ENCODE assay signal across 1 mouse cellular context in the genomic region with DNA sequence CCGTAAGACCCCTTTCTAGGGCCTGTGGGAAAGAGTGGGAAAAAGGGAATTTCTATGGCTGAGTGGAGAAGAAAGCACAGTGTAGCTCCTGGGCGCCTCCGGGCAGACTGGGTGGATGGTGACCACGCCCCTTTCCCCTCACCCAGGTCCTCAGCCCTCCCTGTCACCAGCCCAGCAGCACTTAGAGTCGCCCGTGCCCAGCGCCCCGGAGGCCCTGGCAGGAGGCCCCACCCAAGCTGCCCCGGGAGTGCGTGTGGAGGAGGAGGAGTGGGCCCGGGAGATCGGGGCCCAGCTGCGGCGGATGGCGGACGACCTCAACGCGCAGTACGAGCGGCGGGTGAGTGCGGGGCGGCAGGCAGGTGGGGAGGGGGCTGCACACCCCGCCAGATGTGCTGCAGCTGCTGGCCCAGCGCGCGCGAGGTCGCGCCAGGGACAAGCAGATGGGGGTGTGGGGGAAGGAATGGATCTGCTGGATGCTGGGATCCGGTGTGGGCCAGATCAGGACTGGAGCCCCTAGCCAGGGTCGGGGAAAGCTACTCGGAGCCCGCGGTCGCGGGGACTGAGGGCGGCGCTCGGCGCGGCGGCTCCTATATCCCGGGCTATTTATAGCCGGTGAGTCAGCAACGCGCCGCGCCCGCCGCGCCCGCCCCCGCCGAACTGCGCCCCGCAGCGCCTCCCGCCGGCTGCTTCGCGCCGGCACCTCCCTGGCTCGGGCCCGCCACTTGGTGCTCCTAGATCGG.
A peak's percentile ranks its signal among the peaks of the same experiment; 100 is the strongest.
TF ChIP-seq lines count a peak whose summit lies in the region.

No protein-coding gene starts in this region.

TF ChIP-seq in myocyte, 11 proteins besides CTCF, POLR2A, EP300 and RAD21 (continued from another document):
- TF ChIP-seq CEBPB (IDR thresholded peaks at IDR 0.05; ENCODE audit: insufficient read depth, poor library complexity, severe bottlenecking) (no peak), REST (IDR thresholded peaks at IDR 0.05; ENCODE audit: insufficient read depth, insufficient read length) (no peak), POLR2AphosphoS2 (IDR thresholded peaks at IDR 0.05; ENCODE audit: insufficient read length, low read depth) (peak; percentile 91), TCF3 (IDR thresholded peaks at IDR 0.05; ENCODE audit: insufficient read length, low read depth) (no peak), USF1 (IDR thresholded peaks at IDR 0.05; ENCODE audit: low read depth) (no peak), TCF12 (IDR thresholded peaks at IDR 0.05; ENCODE audit: insufficient read depth, poor library complexity, severe bottlenecking) (no peak), MAX (IDR thresholded peaks at IDR 0.05; ENCODE audit: low read depth) (no peak), MYOG (IDR thresholded peaks at IDR 0.05; ENCODE audit: control insufficient read depth in 1 of 3, insufficient read depth in 1 of 3, insufficient read length in 2 of 3, low read depth in 2 of 3) (peak in 1 of 3 experiments; percentile 58), MYOD1 (IDR thresholded peaks at IDR 0.05; ENCODE audit: control insufficient read depth in 1 of 3, insufficient read length in 2 of 3, low read depth in 2 of 3) (peak in 1 of 3 experiments; percentile 25), E2F4 (IDR thresholded peaks at IDR 0.05; ENCODE audit: insufficient read depth) (peak; percentile 12)
